In the genomic region with DNA sequence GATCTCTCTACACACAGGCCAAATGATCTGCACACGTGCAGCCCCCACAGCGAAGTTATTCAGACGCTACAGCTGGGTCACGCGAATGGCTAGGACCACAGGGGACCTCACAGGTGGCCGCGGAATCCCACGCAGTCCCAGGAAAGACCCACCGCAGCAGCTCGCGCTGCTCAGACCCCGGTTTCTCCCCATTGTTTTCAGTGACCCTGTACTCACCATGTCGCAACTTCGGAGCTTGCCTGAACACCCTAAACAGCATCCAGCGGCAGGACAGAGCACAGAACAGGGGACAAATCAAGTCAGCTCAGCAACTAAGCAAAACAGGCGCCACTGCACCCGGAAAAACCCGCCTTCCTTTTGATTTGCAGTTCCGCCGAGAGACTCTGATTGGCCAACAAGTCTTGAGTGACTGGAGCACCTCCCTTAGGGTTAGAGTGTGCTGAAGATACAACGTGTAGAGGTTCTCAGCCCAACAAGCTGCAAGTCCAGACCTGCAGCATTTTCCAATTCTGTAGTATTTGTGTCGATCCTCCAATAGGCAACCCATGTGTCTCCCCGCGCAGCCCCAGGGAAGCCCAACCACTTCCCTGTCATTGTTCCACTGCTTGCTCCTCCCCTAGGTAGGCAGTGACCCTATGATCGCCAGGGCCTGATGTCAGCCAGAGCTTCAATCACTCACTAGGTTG, we compare ENCODE assay signal across 8 mouse cellular contexts. TPM values are rescaled to one million over a fixed set of nuclear protein-coding genes. Genes with fewer than 3 reads are reported as not detected.
DNase-seq lines count a peak whose midpoint lies in the region; ATAC-seq and TF ChIP-seq lines count a peak whose summit lies in the region.
"Not testable (repeated sequence)": the region's sequence is repeated elsewhere in the genome, so short reads cannot be mapped to it uniquely, and the experiment has no call there.

No protein-coding gene starts in this region.

- intact Hi-C loops in gastrocnemius, adult 2 months (cut with DNase I): not testable (repeated sequence)

- ATAC-seq in hindbrain, postnatal 0 days: peak; percentile 91

- H3K4me1 ChIP-seq in cortical plate, adult 2 months (ENCODE audit: control insufficient read depth, insufficient read depth, low read length); hindbrain, postnatal 0 days (ENCODE audit: insufficient read depth, low read length): not testable (repeated sequence)

- TF ChIP-seq CTCF in cortical plate, adult 2 months (IDR thresholded peaks at IDR 0.05; ENCODE audit: extremely low read depth, insufficient read depth, low read length); gastrocnemius, adult 2 months (IDR thresholded peaks at IDR 0.05); hindbrain, postnatal 0 days (IDR thresholded peaks at IDR 0.05; ENCODE audit: low read depth): not testable (repeated sequence)

- H3K36me3 ChIP-seq in hindbrain, postnatal 0 days (ENCODE audit: insufficient read depth, low read length): not testable (repeated sequence)

- H3K4me2 ChIP-seq in hindbrain, postnatal 0 days (ENCODE audit: low read depth, low read length): peak overlapping the region; percentile 66

- not testable (repeated sequence) for H3K27ac ChIP-seq in cortical plate, adult 2 months (ENCODE audit: insufficient read depth, low read length); hindbrain, postnatal 0 days
- peak overlapping the region; percentile 76 for H3K27ac ChIP-seq in gastrocnemius, adult 2 months

- DNase-seq in ZHBTc4 (ENCODE audit: low read depth, low spot score): peak; percentile 94
- peak; percentile 34 for DNase-seq in gastrocnemius, adult 2 months
- peak; percentile 9 for DNase-seq in hindbrain, postnatal 0 days (ENCODE audit: low spot score)
- DNase-seq in left cerebral cortex, adult 18-20 months (ENCODE audit: low spot score in 2 of 2): peak; percentile 12 to 24
- DNase-seq in lung, postnatal 4 days: peak; percentile 53 to 57
- DNase-seq in right cerebral cortex, adult 18-20 months: peak; percentile 19
- DNase-seq in urinary bladder, adult 2 months (ENCODE audit: low spot score): peak; percentile 34

- 3% methylated on average over 25 of the region's 25 CpGs for WGBS in hindbrain, postnatal 0 days

- H3K9ac ChIP-seq in hindbrain, postnatal 0 days (replicated peaks; ENCODE audit: low read length): peak overlapping the region; percentile 35; the same call in 1 of the 2 replicates

- peak overlapping the region; percentile 48 for H3K4me3 ChIP-seq in cortical plate, adult 2 months (ENCODE audit: insufficient read depth, low read length)
- H3K4me3 ChIP-seq in gastrocnemius, adult 2 months: peak overlapping the region; percentile 82
- H3K4me3 ChIP-seq in hindbrain, postnatal 0 days (ENCODE audit: low read length): peak overlapping the region; percentile 54

- not testable (repeated sequence) for H3K27me3 ChIP-seq in hindbrain, postnatal 0 days (ENCODE audit: insufficient read depth, low read length)

- H3K9me3 ChIP-seq in hindbrain, postnatal 0 days (ENCODE audit: low read length): not testable (repeated sequence)

- TF ChIP-seq POLR2A in cortical plate, adult 2 months (IDR thresholded peaks at IDR 0.05; ENCODE audit: extremely low read depth, insufficient read depth, low read length): not testable (repeated sequence)

RNA-seq across cellular contexts. Expression of gene 4930522L14Rik, which starts 44.4 kb away (rescaled TPM):
- 1.6 and 1.9 TPM in 2 replicates for polyA plus RNA-seq in cortical plate, adult 2 months (2012; rRNA removed)
- 1 to 10 TPM; 1.5 to 1.6 TPM for total RNA-seq in gastrocnemius, adult 2 months (2021)
- total RNA-seq in hindbrain, postnatal 0 days (2014; rRNA removed): 0.43 and 2.0 TPM in 2 replicates
- 3.2 and 3.9 TPM in 2 replicates for polyA plus RNA-seq in hindbrain, postnatal 0 days (2015; fragmentation: Nextera tagmentation; extraction: Ambion mirVana)
- 1 to 10 TPM; 3.4 to 4.4 TPM for total RNA-seq in left cerebral cortex, adult 18-20 months (2021)
- 7.8 and 10.8 TPM in 2 replicates for polyA plus RNA-seq in urinary bladder, adult 2 months (2012; rRNA removed)

Comparison
In these comparisons a context has a peak if more than half of its experiments do, and no peak if none do; other contexts are left out.
1. DNase-seq: peak in every context shown above with its lines; median percentile 94 in ZHBTc4; 55 in lung, postnatal 4 days; 34 in gastrocnemius, adult 2 months; 34 in urinary bladder, adult 2 months; 19 in right cerebral cortex, adult 18-20 months; 18 in left cerebral cortex, adult 18-20 months; 9 in hindbrain, postnatal 0 days.